Mouse (Mus musculus) heart, adult 2 months (tissue): ENCODE data around the gene Chn1. TPM values are rescaled to one million over a fixed set of nuclear protein-coding genes. Genes with fewer than 3 reads are reported as not detected.

Source experiments
- DNase-seq, 2 experiments: peaks; one replicate each; pipeline ENCODE4 v3.0.0; 2021
- H3K27ac ChIP-seq: fragments of 200-600 bp; 2 replicates; pipeline ENCODE4 v1.8.1; 2022
- H3K27me3 ChIP-seq: fragments of 200-500 bp; 2 replicates; pipeline ENCODE4 v1.6.1; 2012; ENCODE audit warnings: mild to moderate bottlenecking, low read length, inconsistent platforms, mixed read lengths; ENCODE audit not compliant: control insufficient read depth, insufficient read depth
- H3K36me3 ChIP-seq: fragments of 200-500 bp; 2 replicates; pipeline ENCODE4 v1.6.1; 2012; ENCODE audit warnings: low read length, inconsistent platforms; ENCODE audit not compliant: control insufficient read depth, insufficient read depth
- H3K4me1 ChIP-seq: fragments of 200-500 bp; 2 replicates; pipeline ENCODE4 v1.6.1; 2011; ENCODE audit warnings: low read length; ENCODE audit not compliant: control insufficient read depth, insufficient read depth
- H3K4me3 ChIP-seq: fragments of 200-600 bp; 2 replicates; pipeline ENCODE4 v1.8.1; 2022
- H3K79me2 ChIP-seq: fragments of 200-500 bp; replicated peaks from 2 replicates; pipeline ENCODE4 v1.6.1; 2012; ENCODE audit warnings: mild to moderate bottlenecking, inconsistent platforms, low read length, moderate library complexity, mixed read lengths; ENCODE audit not compliant: control insufficient read depth, insufficient read depth
- H3K9ac ChIP-seq: fragments of 200-500 bp; 2 replicates; pipeline ENCODE4 v1.6.1; 2012; ENCODE audit warnings: low read depth, mild to moderate bottlenecking, control low read depth, inconsistent platforms, low read length, mixed read lengths
- CTCF ChIP-seq: fragments of 200-600 bp; IDR thresholded peaks from 2 replicates; pipeline ENCODE4 v1.8.1; 2022; ENCODE audit warnings: antibody characterized with exemption, mild to moderate bottlenecking, moderate library complexity
- EP300 ChIP-seq: fragments of 200-500 bp; IDR thresholded peaks from 2 replicates; pipeline ENCODE4 v1.6.1; 2011; ENCODE audit warnings: low read depth, low read length, control low read depth; ENCODE audit not compliant: insufficient read depth
- POLR2A ChIP-seq: fragments of 200-500 bp; IDR thresholded peaks from 2 replicates; pipeline ENCODE4 v1.6.1; 2011; ENCODE audit warnings: mild to moderate bottlenecking, low read depth, low read length, control low read depth; ENCODE audit not compliant: insufficient read depth
- WGBS: fragments of 180-500 bp; shearing (Covaris S2); methylation state at CpG from one replicate; pipeline ENCODE4 v1.1.7; 2018; 5-methylcytosine and 5-hydroxymethylcytosine counted together
- intact Hi-C: fragments of 180-260 bp; cut with DNase I; formaldehyde crosslinking; loops from one replicate; pipeline ENCODE4 v1.15.1; 2025
- polyA plus RNA-seq: library from polyadenylated mRNA; depleted of rRNA; stranded (reverse); fragments of >200 nt; gene quantifications from 2 replicates; pipeline ENCODE4 v1.2.3, GENCODE M21; 2012
- total RNA-seq, 2 experiments: library from RNA; stranded (reverse); gene quantifications; 2 replicates each; pipeline ENCODE4 v1.2.3; 2021

Gene Chn1
- total and polyA plus RNA-seq, 3 experiments = 33.9 to 35.2 (median 35.2) TPM

DNA sequence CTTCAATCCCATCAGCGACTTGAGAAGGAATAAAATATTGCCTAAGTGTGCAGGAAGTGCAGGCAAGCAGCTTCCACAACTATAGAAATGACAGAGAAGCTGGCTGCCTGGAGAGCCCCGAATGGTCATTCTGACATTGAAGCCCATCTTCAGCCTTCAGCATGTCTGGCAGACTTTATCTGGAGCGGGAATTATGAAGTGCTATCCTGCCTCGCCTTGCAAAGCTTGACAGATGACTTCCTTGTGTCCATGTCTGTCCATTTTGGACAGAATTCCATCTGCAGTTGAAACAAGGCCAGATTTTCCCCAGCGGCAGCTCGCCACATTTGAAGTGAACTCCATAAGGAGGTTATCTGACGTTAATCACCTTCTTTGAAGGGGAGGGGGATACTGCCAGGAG, 15.2 kb downstream of the Chn1 start:
- DNase-seq = no peak
- no peaks in the 10 kb centered on the region for H3K36me3 ChIP-seq
- 46% methylated on average over 7 of the region's 7 CpGs for WGBS
- H3K79me2 ChIP-seq = no peaks in the 10 kb centered on the region; the same call in 1 of the 2 replicates
- no peak for TF ChIP-seq POLR2A
- no peak for TF ChIP-seq CTCF
- TF ChIP-seq EP300 = no peak
- no peak overlapping the region for H3K9ac ChIP-seq
- H3K4me3 ChIP-seq = no peak overlapping the region
- H3K4me1 ChIP-seq = no peaks in the 10 kb centered on the region; the same call in 1 of the 2 replicates
- H3K27me3 ChIP-seq = no peaks in the 10 kb centered on the region
- no peak overlapping the region for H3K27ac ChIP-seq
- intact Hi-C loops = no loop called here

DNA sequence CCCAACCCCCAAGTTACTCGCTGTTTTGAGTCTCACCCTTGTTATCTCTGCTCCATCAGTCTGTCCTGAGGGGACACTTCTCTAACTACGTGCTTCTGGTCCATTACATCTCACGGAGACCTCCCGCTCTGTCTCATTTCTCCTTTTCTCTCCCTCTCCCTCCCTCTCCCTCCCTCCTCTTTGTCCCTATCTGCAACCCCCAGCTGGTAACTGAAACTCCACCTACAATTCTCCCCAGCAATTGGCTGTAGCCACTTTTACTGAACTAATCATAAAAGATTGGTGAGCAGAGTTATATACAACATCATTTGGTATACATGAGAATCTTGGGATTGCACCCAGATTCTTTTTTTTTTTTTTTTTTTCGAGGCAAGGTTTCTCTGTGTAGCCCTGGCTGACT, 16.1 kb downstream of the Chn1 start:
- Histone ChIP-seq H3K4me3 (no peak overlapping the region), H3K27me3 (no peaks in the 10 kb centered on the region), H3K79me2 (no peaks in the 10 kb centered on the region; the same call in 1 of the 2 replicates), H3K9ac (no peak overlapping the region), H3K4me1 (no peaks in the 10 kb centered on the region; the same call in 1 of the 2 replicates), H3K27ac (no peak overlapping the region), H3K36me3 (no peaks in the 10 kb centered on the region)
- DNase-seq = no peak
- no peak for TF ChIP-seq EP300
- TF ChIP-seq POLR2A = no peak
- no peak for TF ChIP-seq CTCF
- intact Hi-C loops = no loop called here
- WGBS = 81% methylated on average over 5 of the region's 5 CpGs

DNA sequence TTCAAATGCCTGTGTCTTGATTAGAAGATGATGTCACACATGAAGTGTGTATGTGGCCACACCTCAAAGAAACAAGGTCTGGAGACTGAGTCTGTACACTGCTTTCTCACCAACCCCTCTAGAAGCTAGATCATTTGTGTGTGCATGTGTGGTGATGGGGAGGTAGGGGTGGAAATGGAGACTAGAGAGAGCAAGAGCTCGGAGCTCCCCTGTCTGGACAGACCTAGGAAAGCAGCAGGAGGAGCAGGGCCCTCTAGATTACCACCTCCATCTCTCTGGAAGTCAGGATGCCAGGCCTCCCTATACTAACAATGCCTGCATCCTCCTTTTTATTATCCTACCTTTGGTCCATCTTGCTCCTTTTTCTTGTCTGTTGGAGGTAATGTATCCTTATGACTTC, 27.8 kb downstream of the Chn1 start:
- Histone ChIP-seq H3K36me3 (no peaks in the 10 kb centered on the region), H3K79me2 (no peaks in the 10 kb centered on the region), H3K27ac (no peak overlapping the region), H3K4me1 (no peaks in the 10 kb centered on the region; the same call in 1 of the 2 replicates), H3K9ac (no peak overlapping the region), H3K27me3 (no peaks in the 10 kb centered on the region), H3K4me3 (no peak overlapping the region)
- intact Hi-C loops = no loop called here
- 79% methylated on average over 1 of the region's 1 CpGs for WGBS
- DNase-seq = no peak
- TF ChIP-seq EP300 (no peak), POLR2A (no peak), CTCF (no peak)

DNA sequence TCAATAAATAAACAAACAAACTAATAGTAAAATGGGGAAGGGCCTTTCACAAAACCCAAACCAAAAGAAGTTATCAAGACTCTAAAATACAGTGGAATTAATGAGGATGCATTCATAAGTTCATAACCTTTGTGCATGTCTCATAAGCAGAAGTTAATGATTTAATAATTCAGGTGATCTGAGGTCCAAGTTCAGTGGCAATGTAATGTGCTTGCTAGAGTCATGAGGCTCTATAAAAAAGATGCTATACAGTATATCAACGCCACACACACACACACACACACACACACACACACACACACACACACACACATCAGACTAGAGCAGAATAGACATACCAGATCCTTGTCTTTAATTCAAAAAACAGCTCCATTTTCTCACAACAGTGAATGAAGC, 28.8 kb downstream of the Chn1 start:
- TF ChIP-seq POLR2A = no peak
- no peak for TF ChIP-seq CTCF
- no peak for TF ChIP-seq EP300
- 91% methylated on average over 1 of the region's 1 CpGs for WGBS
- no peaks in the 10 kb centered on the region for H3K27me3 ChIP-seq
- no peak overlapping the region for H3K27ac ChIP-seq
- H3K4me3 ChIP-seq = no peak overlapping the region
- H3K4me1 ChIP-seq = no peaks in the 10 kb centered on the region; the same call in 1 of the 2 replicates
- H3K79me2 ChIP-seq = no peaks in the 10 kb centered on the region
- H3K36me3 ChIP-seq = no peaks in the 10 kb centered on the region
- DNase-seq = no peak
- intact Hi-C loops = no loop called here
- H3K9ac ChIP-seq = no peak overlapping the region

DNA sequence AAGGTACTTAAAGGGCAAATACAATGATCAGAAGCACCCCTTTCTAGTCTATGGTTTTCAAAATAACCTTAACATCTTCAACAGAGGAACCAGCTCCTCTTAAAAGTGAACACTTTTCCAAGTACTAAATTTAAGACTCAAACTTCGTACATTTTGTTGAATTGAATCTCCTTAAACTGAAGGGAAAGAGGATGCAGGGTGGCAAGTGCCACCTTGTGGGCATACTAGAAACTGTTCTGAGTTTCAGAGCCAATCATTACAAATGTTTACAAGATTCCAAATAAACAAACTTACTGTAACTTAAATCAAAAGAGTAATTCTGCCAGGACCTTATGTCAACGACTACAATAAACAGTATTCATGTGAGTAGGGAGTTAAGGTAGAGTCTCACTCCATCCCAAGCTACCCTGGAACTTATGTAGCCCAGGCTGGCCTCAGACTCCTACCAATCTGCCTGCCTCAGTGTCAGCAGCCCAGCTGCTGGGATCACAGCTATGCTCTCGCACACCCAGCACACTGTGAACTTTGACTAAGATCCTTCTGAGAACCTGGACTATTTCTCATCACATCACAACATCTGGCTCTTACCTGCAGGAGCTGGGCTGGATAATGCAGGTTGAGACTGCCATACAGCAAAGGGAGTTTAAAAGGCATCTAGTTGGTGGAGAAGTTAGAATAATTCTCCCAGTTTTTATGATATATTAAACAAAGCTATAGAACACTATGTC, 29.3 kb downstream of the Chn1 start:
- TF ChIP-seq EP300 (no peak), CTCF (peak; percentile 95)
- peak in 1 of 2 experiments; percentile 8 for DNase-seq

DNA sequence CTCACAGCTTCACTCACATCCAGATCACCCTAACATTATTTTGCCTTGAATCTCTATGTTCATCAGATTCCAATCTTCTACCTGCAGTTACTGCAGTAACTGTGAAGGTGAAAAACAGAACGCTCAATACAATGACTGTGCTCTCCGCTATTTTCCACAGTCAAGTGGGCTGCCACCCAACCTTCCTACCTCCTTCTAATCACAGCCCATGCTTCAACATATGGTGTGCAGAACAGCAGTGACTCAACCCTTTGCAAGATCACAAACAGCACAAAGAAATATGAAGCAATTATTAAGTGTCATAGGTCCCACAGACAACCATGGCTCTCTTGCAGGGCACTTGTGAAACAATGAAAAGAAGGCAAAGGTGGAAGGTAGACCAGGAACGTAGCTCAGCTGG, 33.9 kb downstream of the Chn1 start:
- TF ChIP-seq POLR2A (no peak), EP300 (no peak), CTCF (no peak)
- no peak overlapping the region for H3K9ac ChIP-seq
- intact Hi-C loops = no loop called here
- H3K79me2 ChIP-seq = no peaks in the 10 kb centered on the region
- no peaks in the 10 kb centered on the region for H3K36me3 ChIP-seq
- no peaks in the 10 kb centered on the region for H3K27me3 ChIP-seq
- H3K27ac ChIP-seq = no peak overlapping the region
- H3K4me1 ChIP-seq = no peaks in the 10 kb centered on the region; the same call in 1 of the 2 replicates
- no peak for DNase-seq
- H3K4me3 ChIP-seq = no peak overlapping the region
- WGBS = 91% methylated on average over 3 of the region's 3 CpGs

More for the DNA sequence above, 29.3 kb downstream of the Chn1 start:
- intact Hi-C loops = no loop called here
- Histone ChIP-seq H3K4me3 (no peak overlapping the region), H3K27ac (no peak overlapping the region), H3K27me3 (no peaks in the 10 kb centered on the region), H3K36me3 (no peaks in the 10 kb centered on the region), H3K9ac (no peak overlapping the region), H3K4me1 (no peaks in the 10 kb centered on the region; the same call in 1 of the 2 replicates), H3K79me2 (no peaks in the 10 kb centered on the region)
- WGBS = 30% methylated on average over 3 of the region's 3 CpGs
